Mouse (Mus musculus) kidney, adult 8-10 months (tissue): ENCODE measurements around the gene Sertad3.
"Not testable (repeated sequence)": the region's sequence is repeated elsewhere in the genome, so short reads cannot be mapped to it uniquely, and the experiment has no call there.

Experiments
- DNase-seq, 2 experiments: peaks; one replicate each; pipeline ENCODE4 v3.0.0; 2022

Gene Sertad3

DNA sequence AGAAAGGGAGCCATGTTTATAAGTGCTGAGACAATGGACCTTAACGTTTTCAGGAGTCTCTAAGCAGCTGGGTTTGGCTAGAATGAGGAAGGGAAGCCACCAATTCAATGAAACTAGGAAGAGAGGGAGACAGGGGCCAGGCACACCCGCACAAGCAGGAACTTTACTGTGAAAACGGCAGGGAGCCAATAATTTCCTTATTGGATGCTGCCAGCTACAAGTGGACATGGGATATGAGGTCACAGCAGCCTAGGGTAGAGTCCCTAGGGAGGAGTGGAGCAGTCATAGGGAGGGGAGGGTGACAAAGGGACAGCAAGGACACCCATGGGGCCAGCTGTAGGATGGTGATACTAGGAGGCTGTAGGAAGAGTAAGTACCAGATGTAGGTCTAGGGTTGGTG, 19.5 kb downstream of the Sertad3 start:
- DNase-seq = no peak

DNA sequence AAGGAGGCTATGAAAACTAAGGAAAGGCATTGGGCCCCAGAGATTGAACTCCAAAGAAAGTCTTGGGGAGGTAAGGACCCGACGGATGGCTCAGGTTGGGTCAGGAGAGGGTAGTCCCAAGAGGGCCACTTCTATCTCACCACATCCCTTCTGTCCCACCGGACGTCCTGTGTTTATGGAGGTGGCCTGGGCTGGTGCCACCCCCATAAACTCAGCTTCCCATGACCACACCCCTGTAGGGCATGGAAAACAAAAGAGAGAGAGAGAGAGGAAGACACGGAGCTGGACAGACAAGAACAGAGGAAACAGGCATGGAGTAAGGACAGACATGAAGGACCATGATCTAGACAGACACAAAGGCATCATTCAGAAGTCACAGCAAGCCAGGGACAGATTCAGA, 19.9 kb downstream of the Sertad3 start:
- no peak for DNase-seq

DNA sequence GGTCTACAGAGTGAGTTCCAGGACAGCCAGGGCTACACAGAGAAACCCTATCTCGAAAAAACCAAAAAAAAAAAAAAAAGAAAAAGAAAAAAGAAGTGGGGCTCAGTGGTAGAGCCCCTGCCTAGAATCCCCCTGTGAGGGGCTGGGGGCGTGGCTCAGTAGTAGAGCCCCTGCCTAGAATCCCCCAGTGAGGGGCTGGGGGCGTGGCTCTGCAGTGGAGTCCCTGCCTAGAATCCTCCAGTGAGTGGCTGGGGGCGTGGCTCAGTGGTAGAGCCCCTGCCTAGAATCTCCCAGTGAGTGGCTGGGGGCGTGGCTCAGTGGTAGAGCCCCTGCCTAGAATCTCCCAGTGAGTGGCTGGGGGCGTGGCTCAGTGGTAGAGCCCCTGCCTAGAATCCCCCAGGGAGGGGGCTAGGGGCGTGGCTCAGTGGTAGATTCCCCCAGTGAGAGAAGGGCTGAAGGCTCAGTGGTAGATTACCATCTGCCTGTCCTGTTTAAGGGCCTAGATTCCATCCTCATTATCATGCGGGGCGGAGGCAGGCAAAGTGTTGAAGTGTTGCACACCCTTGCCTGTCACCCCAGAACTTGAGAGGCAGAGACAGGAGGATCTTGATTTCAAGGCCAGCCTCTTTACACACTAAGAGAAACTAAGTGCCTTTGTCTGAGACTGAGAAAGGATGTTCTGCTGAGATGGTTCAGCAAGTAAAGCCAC, 21.2 kb downstream of the Sertad3 start:
- DNase-seq = not testable (repeated sequence)

DNA sequence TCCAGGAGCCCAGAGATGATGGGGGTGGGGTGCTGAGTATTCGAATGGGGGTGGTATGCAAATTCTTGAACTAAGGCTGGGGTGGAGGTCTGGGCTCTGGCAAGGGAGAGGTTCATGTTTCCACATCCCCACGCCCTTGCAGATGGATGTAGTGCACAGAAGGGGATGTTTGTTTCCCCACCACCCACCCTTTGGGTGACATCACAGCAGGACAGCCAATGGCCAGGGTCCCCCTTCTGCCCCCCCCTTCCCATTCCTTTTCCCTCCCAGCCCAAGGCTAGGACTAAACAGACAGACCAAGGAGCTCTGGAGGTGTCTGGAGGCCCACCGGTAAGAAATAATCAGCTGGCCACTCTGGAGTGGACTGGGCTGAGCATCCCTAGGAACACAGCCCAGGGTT, 25.5 kb downstream of the Sertad3 start, which contains the start of gene Prx:
TSS of gene Prx (plus strand) at position 289 of the 400 bp plus-strand sequence.
- DNase-seq = no peak

DNA sequence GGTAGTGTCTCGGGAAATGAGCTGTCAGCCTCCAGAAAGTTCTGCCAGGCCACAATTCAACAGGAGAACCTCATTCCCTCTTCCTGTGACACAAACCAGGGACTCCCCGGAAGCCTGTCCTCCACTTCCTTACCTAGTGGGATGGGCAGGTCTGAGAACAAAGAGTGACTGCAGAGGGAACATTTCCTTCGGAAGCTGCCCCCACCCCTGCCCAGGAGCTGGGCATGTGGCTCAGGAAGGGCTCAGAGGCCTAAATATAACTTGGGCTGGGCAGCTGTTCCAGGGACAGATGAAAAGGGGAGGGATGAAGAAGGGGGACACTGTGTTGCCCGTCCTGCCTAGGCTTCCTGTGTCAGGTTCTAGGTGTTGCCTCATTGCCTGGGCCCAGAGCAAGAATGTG, 28.1 kb downstream of the Sertad3 start:
- DNase-seq = peak; percentile 33 to 49

DNA sequence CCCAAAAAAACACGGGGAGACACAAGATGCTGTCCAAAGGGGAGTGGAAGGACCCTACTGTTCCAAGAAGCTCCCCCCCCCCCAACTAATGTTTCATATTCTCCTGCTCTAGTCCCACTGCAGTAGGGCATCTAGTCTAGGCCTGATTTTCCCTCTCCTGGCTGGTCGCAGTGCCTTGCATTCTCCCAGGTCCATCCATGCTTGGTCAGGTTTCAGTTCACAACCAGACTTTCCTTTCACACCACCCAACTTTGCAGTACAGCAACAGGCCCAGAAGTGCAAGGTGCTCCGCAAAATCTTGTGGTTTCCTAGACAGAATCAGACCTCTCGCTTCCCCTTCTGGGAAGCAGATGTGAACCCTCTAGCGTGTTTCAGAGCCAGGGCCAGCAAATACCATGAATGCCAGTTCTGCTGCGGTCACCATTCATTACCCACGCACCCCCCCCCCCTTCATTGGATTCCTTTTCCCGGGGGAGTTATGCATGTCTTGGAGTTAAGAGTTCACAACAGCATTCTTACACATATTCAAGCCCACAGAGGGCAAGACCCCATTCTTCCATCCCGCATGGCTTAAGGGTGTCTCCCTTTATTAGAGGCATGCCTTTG, 33.3 kb downstream of the Sertad3 start:
- no peak for DNase-seq

DNA sequence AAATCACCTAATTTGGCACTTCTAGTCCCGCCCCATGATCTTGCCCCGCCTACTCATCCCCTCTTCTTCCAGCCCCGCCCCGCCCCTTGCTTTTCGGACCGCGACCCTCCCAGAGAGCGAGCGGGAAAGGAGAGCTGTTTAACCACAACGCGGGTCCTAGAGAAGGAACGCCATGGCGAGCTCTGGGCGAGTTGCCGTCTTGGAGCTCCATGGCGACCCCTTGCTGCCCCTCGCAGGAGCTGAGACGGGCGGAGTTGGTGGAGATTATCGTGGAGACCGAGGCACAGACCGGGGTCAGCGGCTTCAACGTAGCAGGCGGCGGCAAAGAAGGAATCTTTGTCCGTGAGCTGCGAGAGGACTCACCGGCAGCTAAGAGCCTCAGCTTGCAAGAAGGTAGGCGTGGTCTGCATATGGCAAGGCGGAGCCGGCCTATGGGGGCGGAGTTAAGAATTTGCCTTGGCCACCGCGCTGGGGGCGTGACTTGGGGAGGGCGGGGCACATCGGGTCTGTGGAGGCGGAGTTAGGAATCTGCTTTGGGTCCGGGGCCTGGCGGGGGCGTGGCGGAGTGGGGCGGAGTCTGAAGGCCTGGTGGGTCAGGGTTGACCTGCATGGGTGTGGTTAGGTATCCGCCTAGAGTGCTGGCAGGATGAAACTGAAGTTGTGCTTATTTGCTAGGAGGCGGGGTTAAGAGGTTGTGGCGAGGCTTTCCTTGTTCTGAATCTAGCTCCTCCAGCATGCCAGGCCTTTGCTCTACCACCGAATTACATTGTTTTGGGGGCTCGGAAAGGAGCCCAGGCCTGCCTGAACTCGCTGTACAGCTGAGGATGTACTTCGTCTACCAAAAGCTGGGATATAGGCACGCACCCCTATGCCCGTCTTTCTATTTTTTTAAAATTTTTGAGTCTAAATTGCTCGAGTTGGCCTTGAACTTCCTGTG, 34.4 kb downstream of the Sertad3 start:
- peak; percentile 99 to 100 for DNase-seq

DNA sequence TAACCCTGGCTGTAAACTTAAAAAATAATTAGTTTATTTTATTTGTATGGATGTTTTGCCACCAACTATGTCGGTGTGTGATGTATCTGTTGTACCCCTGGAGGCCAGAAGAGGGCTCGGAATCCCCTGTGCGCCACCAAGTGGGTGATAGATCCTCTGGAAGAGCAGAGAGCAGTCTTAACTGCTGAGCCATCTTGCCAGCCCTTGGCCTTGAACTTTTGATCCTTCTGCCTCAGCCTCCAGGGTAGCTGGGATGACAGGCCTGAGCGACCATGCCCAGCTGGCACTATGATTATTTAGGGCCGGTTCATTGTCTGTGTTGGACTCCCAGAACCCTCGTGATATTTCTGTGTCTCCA, 35.1 kb downstream of the Sertad3 start:
- DNase-seq = peak; percentile 56 to 67

DNA sequence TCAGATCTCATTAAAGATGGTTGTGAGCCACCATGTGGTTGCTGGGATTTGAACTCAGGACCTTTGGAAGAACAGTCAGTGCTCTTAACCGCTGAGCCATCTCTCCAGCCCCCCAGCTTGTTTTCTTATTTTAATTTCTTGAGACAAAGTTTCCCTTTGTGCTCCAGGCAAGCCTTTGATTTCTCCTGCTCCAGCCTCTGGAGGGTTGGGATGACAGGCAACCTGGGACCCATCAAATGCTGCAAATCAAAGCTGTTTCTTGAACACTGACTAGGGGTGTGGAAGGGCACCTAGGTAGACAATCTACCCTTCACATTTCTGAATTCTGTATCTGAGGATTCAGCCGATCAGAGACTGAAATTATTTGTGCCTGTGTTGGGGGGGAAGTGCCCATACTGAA, 37.2 kb downstream of the Sertad3 start:
- no peak for DNase-seq

DNA sequence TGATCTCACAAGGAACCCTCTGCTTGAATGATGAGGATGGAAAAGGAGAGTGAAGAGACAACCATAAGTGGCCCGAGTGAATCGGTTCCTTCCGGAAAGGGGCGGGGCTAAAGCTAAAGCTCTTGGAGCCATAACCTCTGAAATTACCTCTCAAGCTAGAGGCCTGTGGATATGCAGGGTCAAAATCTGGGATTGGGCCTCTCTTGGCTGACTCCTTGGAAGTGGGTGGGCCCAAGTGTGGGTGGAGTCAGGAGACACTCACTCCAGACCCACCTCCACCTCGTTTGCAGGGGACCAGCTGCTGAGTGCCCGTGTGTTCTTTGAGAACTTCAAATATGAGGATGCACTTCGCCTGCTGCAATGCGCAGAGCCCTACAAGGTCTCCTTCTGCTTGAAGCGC, 41.4 kb downstream of the Sertad3 start:
- no peak for DNase-seq

DNA sequence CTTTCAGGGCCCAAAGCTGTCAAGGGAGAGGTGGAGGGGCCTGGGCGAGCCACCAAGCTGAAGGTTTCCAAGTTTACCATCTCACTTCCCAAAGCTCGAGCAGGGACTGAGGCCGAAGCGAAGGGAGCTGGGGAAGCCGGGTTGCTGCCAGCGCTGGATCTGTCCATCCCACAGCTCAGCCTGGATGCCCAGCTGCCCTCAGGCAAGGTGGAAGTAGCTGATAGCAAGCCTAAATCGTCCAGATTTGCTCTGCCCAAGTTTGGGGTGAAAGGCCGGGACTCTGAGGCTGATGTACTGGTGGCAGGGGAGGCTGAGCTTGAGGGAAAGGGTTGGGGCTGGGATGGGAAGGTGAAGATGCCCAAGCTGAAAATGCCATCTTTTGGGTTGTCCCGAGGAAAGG, 44.7 kb downstream of the Sertad3 start:
- no peak for DNase-seq

DNA sequence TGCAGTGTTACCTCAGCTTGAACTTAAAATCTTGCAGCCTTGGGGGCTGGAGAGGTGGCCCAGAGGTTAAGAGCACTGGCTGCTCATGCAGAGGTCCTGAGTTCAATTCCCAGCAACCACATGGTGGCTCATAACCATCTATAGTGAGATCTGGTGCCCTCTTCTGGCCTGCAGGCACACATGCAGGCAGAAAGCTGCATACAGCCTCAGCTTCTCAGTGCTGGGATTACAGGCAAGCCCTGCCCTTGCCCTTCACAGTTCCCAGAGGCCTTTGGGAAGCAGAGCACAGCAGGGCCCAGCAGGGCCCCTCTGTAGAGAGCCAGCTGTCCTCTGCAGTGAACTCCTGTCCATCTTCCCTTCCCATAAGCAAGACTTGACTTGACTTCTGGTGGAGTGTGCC, 46.5 kb downstream of the Sertad3 start:
- DNase-seq = no peak

DNA sequence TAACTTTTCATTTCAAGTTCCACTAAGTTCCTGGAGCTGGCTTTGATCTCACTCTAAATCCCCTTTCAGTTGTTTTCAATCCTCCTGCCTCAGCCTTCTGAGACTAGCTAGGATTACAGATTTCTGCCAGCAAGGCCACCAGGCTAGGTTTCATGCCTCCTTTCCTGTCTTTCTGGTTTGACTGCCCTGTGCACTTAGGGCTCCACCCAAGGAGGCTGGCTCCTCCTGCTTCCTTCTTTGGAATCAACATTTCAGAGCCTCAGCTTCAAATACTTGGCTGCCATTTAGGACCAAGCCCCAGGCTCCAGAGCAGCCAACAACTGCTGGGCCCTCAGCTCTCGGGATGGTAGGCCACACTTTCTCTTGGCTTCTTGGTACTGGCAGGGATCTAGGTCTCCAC, 47.0 kb downstream of the Sertad3 start:
- DNase-seq = no peak

DNA sequence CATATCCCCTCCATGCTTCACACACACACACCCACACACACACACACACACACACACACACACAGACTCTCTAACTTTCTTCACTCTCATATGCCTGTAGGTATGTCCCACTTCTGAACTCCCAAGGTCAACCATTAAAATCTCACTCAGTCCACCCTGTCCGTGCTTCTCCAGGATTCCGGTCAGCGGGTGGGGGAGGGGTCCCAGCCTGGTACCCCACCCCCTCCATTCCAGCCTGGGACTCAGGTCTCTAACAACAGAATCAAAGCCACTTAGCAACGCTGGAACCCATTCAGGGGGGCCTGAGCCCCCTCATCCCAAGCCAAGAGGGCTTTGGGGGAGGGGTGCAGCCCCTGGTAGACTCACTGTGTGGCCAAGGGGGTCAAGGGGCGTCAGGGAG, 49.4 kb downstream of the Sertad3 start, which contains the start of gene Hipk4:
TSS of gene Hipk4 (plus strand) at position 301 of the 400 bp plus-strand sequence.
- DNase-seq = no peak

DNA sequence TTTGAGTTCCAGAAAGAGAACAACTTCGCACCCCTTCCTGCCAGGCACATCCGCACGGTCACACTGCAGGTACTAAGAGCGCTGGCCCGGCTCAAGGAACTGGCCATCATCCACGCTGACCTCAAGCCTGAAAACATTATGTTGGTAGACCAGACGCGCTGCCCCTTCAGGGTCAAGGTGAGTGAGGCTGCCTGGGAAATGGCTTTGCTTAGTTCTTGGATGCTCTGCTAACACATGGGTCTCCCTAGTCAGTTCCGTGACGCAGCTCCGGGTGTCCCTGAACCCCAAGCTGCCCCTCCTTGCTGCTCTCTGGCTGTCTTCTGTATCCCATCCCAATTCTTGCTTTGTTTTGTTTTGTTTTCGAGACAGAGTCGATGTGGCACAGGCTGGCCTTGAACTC, 50.2 kb downstream of the Sertad3 start:
- DNase-seq = no peak

DNA sequence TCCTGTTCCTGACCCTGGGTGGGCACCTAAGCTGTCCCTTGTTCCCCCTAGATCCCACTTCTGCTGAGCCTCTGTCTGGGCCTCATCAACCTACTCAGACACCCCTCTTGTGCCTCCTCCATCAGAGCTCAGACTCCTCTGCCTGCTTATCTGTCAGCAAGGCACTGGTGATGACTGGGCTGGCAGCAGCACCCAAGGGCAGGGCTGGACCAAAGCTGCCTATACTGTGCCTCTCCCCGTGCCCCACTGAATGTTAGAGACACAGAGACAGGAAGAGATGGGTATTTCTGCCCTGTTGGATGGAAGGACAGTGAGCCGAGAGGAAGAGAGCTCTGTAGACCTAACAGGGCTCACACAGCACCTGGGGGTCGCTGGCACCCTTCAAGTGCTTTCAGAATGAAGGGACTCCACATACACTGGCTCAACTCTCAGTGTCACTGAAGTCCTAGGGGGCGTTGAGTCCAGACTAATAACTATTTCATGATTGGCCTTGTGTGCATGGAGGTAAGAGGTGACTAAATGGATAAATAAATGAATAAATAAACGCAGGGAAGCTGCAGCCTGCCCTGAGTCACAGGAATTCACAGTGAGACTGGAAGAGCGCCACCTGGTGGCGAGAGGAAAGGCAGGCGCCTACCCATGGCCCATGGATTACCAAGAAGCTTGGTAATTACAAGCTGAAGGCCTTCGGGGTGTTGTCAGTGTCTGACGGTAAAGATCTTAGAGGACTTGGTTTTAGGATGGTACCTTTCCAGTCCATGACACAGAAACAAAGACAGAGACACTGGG, 52.7 kb downstream of the Sertad3 start:
- DNase-seq = peak; percentile 48 to 73
